Mouse (Mus musculus) lung, adult 2 months (tissue): ENCODE data around the gene Cyren.

Experiments
- CTCF ChIP-seq: fragments of 200-500 bp; IDR thresholded peaks from 2 replicates; pipeline ENCODE4 v1.5.1; 2011; ENCODE audit warnings: mild to moderate bottlenecking, low read length, control low read depth; ENCODE audit not compliant: insufficient read depth
- POLR2A ChIP-seq: fragments of 200-500 bp; IDR thresholded peaks from 2 replicates; pipeline ENCODE4 v1.6.1; 2011; ENCODE audit warnings: low read depth, mild to moderate bottlenecking, control low read depth, low read length, borderline replicate concordance; ENCODE audit errors: extremely low read depth

DNA sequence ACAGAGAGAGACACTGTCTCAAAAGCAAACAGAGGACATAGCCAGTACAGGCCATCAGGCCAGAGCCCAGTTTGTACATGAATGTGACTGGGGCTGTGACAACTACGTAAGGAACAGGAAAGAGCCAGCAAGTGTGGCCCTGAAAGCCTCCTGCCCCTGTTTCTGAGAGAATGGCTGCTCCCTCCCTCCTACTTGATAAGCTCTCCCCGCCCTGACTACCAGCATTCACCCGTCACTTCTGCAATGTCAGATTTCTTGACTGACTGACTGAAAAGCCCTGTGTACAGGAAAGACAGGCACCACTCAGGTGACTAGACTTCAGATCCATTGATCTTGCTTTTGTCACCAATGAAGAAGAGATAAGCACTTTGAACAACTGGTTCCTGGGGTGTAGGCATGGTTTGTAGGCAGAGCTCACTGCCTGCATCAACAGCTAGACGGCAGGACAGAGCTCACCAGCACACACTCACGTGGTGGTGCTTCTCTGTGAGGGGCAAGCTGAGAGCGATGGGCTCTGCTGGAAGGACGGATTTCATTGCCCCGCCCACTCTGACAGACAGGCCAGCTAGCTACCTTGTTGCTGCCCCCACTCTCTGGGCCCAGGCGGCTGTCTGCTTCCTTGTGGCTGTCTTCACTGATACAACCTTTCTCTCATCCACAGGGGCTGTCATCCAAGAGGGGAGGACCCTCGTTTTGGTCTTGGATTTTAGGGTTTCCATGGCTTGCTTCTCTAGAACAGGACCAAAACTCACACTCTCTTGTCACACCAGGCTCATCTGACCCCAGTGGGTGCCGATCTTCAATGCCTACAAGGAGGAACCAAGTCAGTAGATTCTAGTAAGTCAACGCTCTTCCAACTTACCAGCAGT lies 1.7 kb downstream of the Cyren start:
- TF ChIP-seq CTCF = no peak
- no peak for TF ChIP-seq POLR2A
